Mouse (Mus musculus) erythroid progenitor cell, adult 5-6 weeks (primary cell): ENCODE data around the gene Eif3l. TPM values are rescaled to one million over a fixed set of nuclear protein-coding genes. Genes with fewer than 3 reads are reported as not detected.
"Not testable (repeated sequence)": the region's sequence is repeated elsewhere in the genome, so short reads cannot be mapped to it uniquely, and the experiment has no call there.

Source experiments
- ATAC-seq: replicated peaks from 2 replicates; pipeline ENCODE4 v1.8.0; 2016; ENCODE audit warnings: moderate number of reproducible peaks, mild to moderate bottlenecking, moderate TSS enrichment, inconsistent platforms; ENCODE audit not compliant: poor library complexity, low FRiP score, severe bottlenecking
- total RNA-seq, 2 experiments: library from RNA; stranded (forward) in 1 of 2; stranded (reverse) in 1 of 2; fragments of 150-400 nt in 1 of 2; fragments of 186-747, 209-891 nt in 1 of 2; gene quantifications; 2 replicates each; pipeline versions ENCODE4 v1.2.3 to v1.2.4; 2015 to 2017; ENCODE audit warnings: low replicate concordance in 2 of 2

Eif3l gene
- total RNA-seq (2015; ENCODE audit: low replicate concordance) (50.1 and 69.2 TPM in 2 replicates), total RNA-seq (2017; ENCODE audit: low replicate concordance) (47.1 and 47.9 TPM in 2 replicates)

DNA sequence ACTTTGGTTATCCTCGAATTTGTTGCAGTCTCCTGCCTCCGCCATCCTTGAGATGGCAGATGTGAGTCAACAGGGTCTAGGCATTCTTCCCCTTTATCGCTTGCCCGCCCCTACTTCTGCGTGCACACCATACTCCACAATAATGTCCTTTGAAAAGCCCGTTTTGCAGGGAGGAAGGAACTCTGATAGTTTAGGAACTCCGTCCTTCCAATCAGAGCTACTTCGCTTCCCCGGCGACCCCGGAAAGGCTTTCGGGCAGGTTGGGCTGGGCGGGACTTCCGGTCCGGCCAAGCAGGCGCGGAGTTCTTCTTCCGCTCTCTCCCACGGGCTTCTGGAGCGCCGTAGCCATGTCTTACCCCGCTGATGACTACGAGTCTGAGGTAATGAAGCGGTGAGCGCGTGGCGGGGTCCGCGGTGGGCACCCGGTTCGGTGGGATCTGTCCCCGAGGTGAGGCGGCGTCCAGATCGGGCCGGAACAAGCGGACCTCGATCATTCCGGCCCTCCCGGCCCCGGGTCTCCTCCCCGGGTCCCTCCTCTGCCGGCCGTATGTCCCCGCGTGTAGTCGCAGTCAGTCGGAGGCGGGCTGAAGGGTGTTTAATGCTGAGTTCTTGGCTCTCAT lies at the start of gene Eif3l:
Gene Eif3l, plus strand, starts transcription at position 267 of the 620 bp plus-strand sequence.
- peak; percentile 94 for ATAC-seq

DNA sequence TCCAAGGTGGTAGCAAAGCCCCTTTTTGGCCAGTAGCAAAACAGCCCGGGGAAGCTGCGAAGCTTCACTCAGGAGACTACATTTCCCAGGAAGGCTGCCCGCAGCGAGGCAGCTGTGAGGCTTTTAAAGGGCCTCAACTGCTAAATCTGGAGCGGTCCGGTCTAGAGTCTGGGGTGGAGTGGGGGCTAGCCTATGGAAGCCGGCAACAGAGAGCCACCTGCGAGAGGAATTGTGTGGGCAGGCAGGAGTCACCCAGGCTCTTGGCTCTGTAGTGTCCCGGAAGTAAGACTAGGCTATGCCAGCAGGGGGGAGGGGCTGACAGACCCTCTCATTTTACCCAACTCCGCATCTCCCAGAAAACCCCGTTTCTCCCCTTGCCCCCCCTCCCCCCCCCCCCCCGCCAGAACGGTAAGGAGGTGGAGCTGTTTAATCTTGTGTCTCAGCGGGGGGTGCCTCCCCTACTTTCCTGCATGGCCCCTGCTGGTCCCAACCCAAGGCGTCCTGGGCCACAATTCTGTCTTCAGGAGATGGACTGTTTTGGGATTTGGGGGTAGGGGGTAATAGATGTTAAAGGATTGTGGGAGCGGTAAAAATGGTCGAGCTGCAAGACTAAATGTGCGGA lies 49.2 kb upstream of the Eif3l start:
- no peak for ATAC-seq

DNA sequence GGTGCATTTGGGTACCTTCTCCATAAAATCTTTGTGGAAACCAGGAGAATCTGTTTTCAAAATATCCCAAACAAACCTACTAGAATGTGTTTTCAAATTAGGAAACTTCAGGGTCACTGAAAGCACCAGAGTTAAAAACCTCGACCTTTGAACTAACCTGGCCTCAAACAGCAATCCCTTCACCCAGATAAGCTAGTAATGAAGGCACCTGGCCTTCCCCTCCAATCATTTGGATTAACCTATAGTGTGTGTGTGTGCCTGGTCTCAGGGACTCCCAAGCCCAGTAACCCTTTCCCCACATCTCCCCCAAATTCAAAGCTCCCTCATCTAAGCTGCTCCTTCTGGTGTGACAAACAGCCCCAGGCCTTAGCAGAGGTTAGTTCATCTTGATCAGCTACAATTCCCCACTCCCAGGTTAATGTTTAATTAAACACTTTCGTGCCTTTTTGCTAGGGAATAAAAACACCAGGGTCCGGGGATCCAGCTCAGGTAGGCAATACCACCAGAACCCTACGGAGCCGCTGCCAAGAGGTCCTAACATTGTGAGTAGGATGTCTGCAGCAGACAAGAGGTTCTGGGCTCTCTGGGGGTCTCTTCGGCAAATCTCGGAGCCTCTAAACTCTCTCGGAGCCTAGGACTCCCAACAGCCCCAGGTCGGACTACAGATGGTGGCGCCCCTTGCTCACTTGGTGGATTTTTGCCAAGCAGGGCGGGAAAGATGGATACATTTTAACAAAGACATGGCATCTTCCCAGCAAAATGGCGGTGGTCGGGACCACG lies 48.3 kb upstream of the Eif3l start:
- ATAC-seq, result no peak

DNA sequence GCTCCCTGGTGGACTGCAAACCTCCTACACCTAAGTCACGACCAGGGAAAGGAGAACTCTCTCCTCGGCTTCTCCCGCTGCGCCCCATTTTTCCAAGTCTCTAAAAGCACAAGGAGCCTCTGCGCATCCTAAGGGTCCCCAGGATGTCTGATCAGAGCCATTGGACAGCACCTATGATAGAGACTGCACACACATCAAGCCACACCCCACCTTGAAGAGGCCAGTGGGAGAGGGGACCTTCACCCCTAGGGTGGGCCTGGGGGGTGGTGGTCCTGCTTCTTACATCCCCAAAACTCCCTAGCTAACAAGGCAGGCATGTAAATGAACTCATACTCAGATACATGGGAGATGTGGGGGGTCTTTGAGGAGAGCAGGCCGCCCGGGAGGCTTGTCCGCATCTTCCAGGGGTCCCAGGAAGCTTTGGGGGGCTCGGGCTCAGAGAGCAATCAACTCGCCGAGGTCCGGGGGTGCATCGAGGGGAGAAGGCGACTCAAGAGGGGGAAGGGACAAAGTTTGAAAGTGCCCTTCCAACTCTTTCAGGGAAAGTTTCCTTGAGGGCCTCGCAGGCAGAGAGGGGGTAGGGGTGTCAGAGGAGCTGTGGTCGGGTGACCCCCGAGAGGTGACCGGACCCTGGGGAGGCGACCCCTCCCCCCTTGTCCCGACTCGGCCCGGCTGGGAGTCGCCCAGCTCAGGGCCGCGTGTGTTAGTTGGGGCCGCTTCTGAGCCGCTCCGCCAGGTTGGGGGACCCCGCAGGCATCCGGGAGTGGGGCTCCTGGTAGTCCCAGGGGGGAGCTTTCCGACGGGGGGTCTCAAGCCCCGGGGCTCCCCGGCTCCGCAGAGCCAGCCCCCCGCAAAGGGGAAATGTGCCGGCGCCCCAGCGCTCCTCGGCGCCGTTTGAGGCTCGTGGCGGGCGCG lies 47.4 kb upstream of the Eif3l start:
- ATAC-seq, result no peak

DNA sequence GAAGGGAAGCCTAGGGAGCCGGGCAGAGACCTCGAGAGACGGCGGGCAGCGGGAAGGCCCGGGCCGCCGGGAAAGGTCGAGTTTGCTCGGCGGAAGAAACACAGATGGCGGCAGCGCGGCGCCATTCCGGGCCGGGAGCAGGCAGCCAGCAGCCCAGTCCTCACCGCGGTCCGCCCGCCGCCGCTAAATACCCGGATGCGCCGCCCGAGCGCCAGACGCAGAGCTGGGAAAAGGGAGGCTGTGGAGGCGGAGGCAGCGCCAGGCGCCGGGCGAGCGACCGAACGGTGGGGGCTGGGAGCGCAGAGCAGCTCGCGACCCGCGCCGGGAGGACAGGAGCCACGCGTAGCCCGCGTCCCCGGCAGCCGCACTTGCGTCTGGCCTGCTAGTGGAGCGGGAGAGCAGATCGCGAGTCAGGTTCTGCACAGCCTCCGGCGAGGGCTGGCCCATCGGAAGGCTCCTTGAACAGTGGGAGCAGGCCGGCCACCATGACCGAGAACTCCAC lies 46.7 kb upstream of the Eif3l start, which contains the start of gene H1f0:
Gene H1f0, plus strand, starts transcription at position 214 of the 502 bp plus-strand sequence.
- no peak for ATAC-seq

- no peak for ATAC-seq
These were observed 46.0 kb upstream of the Eif3l start for GRCm38 (mm10) chr15:79028823-79029484.

DNA sequence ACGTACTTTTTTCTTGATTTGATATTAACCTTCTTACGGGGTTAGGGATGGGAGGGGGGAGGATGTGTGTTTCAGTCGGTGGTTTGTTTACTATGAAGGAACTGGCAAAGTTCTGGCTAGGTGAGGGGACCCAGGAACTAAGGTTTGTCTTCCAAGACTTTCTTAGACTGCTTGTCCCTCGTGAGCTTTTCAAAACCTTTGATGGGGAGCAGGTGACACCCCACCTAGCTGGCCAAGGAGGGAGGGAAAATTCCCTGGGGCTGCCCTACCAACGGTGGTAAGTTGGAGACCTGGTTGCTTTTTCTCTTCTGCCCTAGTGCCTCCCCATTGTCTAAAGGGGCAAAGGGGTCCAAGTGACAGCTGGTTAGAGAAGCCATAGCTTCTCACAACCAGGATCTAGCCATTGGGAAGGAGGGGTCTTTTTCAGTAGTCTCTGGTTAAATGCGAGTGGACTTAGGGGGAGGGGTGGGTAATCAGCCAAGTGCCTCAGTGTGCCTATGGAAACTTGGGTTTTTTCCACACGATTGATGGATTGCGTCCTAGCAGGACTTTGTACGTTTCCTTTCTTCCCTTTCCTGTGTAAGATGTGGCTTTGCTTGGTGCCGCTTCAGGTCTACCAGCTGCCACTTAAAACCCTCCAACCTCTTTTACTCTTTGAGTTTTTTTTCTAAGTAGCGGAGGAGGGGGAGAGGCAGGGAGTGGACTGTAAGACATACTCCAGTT lies 45.3 kb upstream of the Eif3l start:
- no peak for ATAC-seq

GRCm38 (mm10) chr15:79030551-79031435 lies 44.2 kb upstream of the Eif3l start:
- peak; percentile 50 for ATAC-seq

- not testable (repeated sequence) for ATAC-seq
These were observed 43.1 kb upstream of the Eif3l start for GRCm38 (mm10) chr15:79031908-79032307.

GRCm38 (mm10) chr15:79037913-79038328 lies 37.1 kb upstream of the Eif3l start:
- peak; percentile 62 for ATAC-seq

GRCm38 (mm10) chr15:79038331-79038730 lies 36.6 kb upstream of the Eif3l start:
- ATAC-seq, result no peak

GRCm38 (mm10) chr15:79038853-79039252 lies 36.1 kb upstream of the Eif3l start:
- ATAC-seq, result peak; percentile 85

GRCm38 (mm10) chr15:79040501-79041416 lies 34.2 kb upstream of the Eif3l start:
- ATAC-seq, result no peak

- no peak for ATAC-seq
These were observed 33.4 kb upstream of the Eif3l start, which contains the start of gene Galr3 for GRCm38 (mm10) chr15:79041585-79041984. TSS of gene Galr3 (plus strand) at chr15:79041885.

DNA sequence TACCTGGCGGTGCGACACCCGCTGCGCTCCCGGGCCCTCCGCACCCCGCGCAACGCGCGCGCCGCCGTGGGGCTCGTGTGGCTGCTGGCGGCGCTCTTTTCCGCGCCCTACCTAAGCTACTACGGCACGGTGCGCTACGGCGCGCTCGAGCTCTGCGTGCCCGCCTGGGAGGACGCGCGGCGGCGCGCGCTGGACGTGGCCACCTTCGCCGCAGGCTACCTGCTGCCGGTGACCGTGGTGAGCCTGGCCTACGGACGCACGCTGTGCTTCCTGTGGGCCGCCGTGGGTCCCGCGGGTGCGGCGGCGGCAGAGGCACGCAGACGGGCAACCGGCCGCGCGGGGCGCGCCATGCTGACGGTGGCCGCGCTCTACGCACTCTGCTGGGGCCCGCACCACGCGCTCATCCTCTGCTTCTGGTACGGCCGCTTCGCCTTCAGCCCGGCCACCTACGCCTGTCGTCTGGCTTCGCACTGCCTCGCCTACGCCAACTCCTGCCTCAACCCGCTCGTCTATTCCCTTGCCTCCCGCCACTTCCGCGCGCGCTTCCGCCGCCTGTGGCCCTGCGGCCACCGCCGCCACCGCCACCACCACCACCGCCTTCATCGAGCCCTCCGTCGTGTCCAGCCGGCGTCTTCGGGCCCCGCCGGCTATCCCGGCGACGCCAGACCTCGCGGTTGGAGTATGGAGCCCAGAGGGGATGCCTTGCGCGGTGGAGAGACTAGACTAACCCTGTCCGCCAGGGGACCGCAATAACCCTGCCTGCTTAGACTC lies 32.1 kb upstream of the Eif3l start:
- no peak for ATAC-seq

DNA sequence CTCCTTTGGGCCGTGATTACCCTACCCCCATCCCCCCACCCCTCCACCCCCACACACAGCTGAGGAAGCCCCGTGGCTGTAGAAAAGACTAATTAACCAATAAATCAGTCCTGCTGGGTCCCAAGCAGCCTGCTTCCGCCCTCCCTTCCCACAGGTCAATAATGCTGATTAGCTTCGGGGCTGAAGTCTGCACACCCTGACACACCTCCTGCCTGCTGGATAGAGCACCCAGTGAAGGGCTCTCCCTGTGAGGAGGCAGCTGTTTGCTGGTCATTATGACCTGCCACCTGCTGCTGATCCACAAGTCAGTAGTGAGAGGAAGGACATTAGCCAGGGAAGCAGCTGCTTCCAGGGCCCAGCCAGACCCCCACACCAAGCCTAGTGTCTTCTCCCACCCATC lies 30.1 kb upstream of the Eif3l start:
- no peak for ATAC-seq
